Mouse (Mus musculus) MEL (cell line): ENCODE data around the gene Trpm3. TPM values are rescaled to one million over a fixed set of nuclear protein-coding genes. Genes with fewer than 3 reads are reported as not detected.
A peak's percentile ranks its signal among the peaks of the same experiment; 100 is the strongest.

Experiments used
- DNase-seq: peaks from one replicate; pipeline ENCODE4 v3.0.0; 2011; ENCODE audit warnings: low read depth, low spot score
- H3K27ac ChIP-seq: 2 replicates; pipeline ENCODE4 v1.5.1; 2012; ENCODE audit warnings: low read depth, mild to moderate bottlenecking, control low read depth, low read length, moderate library complexity; ENCODE audit not compliant: control insufficient read depth
- H3K27me3 ChIP-seq, 2 experiments: fragments of 150-350 bp in 1 of 2; sonication (generic) in 1 of 2; 2 replicates each; pipeline ENCODE4 v1.6.1; 2012; ENCODE audit warnings: low read length in 2 of 2, mild to moderate bottlenecking in 2 of 2, improper control_type of control experiment in 1 of 2, moderate library complexity in 1 of 2; ENCODE audit not compliant: insufficient read depth in 2 of 2, control insufficient read depth in 1 of 2
- H3K36me3 ChIP-seq, 2 experiments: 2 replicates each; pipeline ENCODE4 v1.6.1; 2012 to 2014; ENCODE audit warnings: low read length in 2 of 2, improper control_type of control experiment in 1 of 2, inconsistent platforms in 1 of 2, mild to moderate bottlenecking in 1 of 2; ENCODE audit not compliant: insufficient read depth in 2 of 2, control insufficient read depth in 1 of 2
- H3K4me1 ChIP-seq, 2 experiments: fragments of 150-350 bp in 1 of 2; sonication (generic) in 1 of 2; 2 replicates each; pipeline ENCODE4 v1.6.1; 2012; ENCODE audit warnings: low read length in 2 of 2, improper control_type of control experiment in 1 of 2, mild to moderate bottlenecking in 1 of 2; ENCODE audit not compliant: insufficient read depth in 2 of 2, control insufficient read depth in 1 of 2
- H3K4me3 ChIP-seq, 2 experiments: fragments of 150-350 bp in 1 of 2; sonication (generic) in 1 of 2; 2 replicates each; pipeline ENCODE4 v1.5.1; 2012; ENCODE audit warnings: low read depth in 2 of 2, low read length in 2 of 2, mild to moderate bottlenecking in 2 of 2, moderate library complexity in 2 of 2, control low read depth in 1 of 2, improper control_type of control experiment in 1 of 2; ENCODE audit not compliant: control insufficient read depth in 1 of 2, insufficient read depth in 1 of 2
- H3K79me2 ChIP-seq: 2 replicates; pipeline ENCODE4 v1.6.1; 2012; ENCODE audit warnings: mild to moderate bottlenecking, low read length, moderate library complexity; ENCODE audit not compliant: control insufficient read depth, poor library complexity, insufficient read depth
- H3K9ac ChIP-seq: 2 replicates; pipeline ENCODE4 v1.6.1; 2012; ENCODE audit warnings: low read depth, mild to moderate bottlenecking, control low read depth, low read length, moderate library complexity; ENCODE audit not compliant: control insufficient read depth, poor library complexity, severe bottlenecking
- H3K9me3 ChIP-seq: fragments of 150-350 bp; sonication (generic); replicated peaks from 2 replicates; pipeline ENCODE4 v1.6.1; 2012; ENCODE audit warnings: mild to moderate bottlenecking, low read length, improper control_type of control experiment, moderate library complexity; ENCODE audit not compliant: insufficient read depth
- BHLHE40 ChIP-seq: IDR thresholded peaks from 2 replicates; pipeline ENCODE4 v1.6.1; 2012; ENCODE audit warnings: low read depth, mild to moderate bottlenecking, inconsistent platforms, low read length, improper control_type of control experiment, borderline replicate concordance
- CTCF ChIP-seq, 3 experiments: IDR thresholded peaks in 2 of 3; conservative IDR thresholded peaks in 1 of 3; 2 replicates each; pipeline ENCODE4 v1.5.1; 2011 to 2012; ENCODE audit warnings: low read length in 3 of 3, low read depth in 2 of 3, mild to moderate bottlenecking in 2 of 3, improper control_type of control experiment in 1 of 3, inconsistent platforms in 1 of 3, mixed read lengths in 1 of 3, moderate library complexity in 1 of 3; ENCODE audit not compliant: control insufficient read depth in 1 of 3, insufficient read depth in 1 of 3, poor library complexity in 1 of 3, severe bottlenecking in 1 of 3
- E2F4 ChIP-seq: IDR thresholded peaks from 2 replicates; pipeline ENCODE4 v1.6.1; 2011; ENCODE audit warnings: low read depth, low read length, improper control_type of control experiment, borderline replicate concordance
- ELF1 ChIP-seq: IDR thresholded peaks from 2 replicates; pipeline ENCODE4 v1.6.1; 2014; ENCODE audit warnings: low read depth, mild to moderate bottlenecking, inconsistent platforms, low read length, improper control_type of control experiment, moderate library complexity
- EP300 ChIP-seq, 2 experiments: IDR thresholded peaks; 2 replicates each; pipeline ENCODE4 v1.6.1; 2011; ENCODE audit warnings: improper control_type of control experiment in 2 of 2, low read length in 2 of 2, low read depth in 1 of 2, mild to moderate bottlenecking in 1 of 2
- ETS1 ChIP-seq: IDR thresholded peaks from 2 replicates; pipeline ENCODE4 v1.6.1; 2012; ENCODE audit warnings: low read depth, mild to moderate bottlenecking, inconsistent platforms, low read length, improper control_type of control experiment, moderate library complexity
- GATA1 ChIP-seq: IDR thresholded peaks from 2 replicates; pipeline ENCODE4 v1.6.1; 2011; ENCODE audit warnings: low read depth, low read length, improper control_type of control experiment
- HCFC1 ChIP-seq: IDR thresholded peaks from 2 replicates; pipeline ENCODE4 v1.6.1; 2012; ENCODE audit warnings: low read depth, mild to moderate bottlenecking, inconsistent platforms, low read length, improper control_type of control experiment, moderate library complexity
- JUND ChIP-seq: IDR thresholded peaks from 2 replicates; pipeline ENCODE4 v1.6.1; 2011; ENCODE audit warnings: low read depth, mild to moderate bottlenecking, improper control_type of control experiment, low read length
- KAT2A ChIP-seq: conservative IDR thresholded peaks from 2 replicates; pipeline ENCODE4 v1.6.1; 2012; ENCODE audit warnings: low read depth, low read length, improper control_type of control experiment, inconsistent platforms
- MAFK ChIP-seq: IDR thresholded peaks from 2 replicates; pipeline ENCODE4 v1.6.1; 2011; ENCODE audit warnings: low read depth, mild to moderate bottlenecking, low read length, improper control_type of control experiment, borderline replicate concordance
- MAX ChIP-seq: IDR thresholded peaks from 2 replicates; pipeline ENCODE4 v1.6.1; 2011; ENCODE audit warnings: low read length, improper control_type of control experiment
- MEF2A ChIP-seq: IDR thresholded peaks from 2 replicates; pipeline ENCODE4 v1.6.1; 2014; ENCODE audit warnings: low read depth, mild to moderate bottlenecking, inconsistent platforms, low read length, improper control_type of control experiment; ENCODE audit not compliant: poor library complexity, insufficient replicate concordance, severe bottlenecking; ENCODE audit errors: extremely low read depth
- MYB ChIP-seq: IDR thresholded peaks from 2 replicates; pipeline ENCODE4 v1.6.1; 2011; ENCODE audit warnings: mild to moderate bottlenecking, low read depth, low read length, improper control_type of control experiment
- POLR2AphosphoS5 ChIP-seq: IDR thresholded peaks from 2 replicates; pipeline ENCODE4 v1.6.1; 2012; ENCODE audit warnings: low read depth, borderline replicate concordance, mild to moderate bottlenecking, inconsistent platforms, low read length, moderate library complexity, mixed read lengths
- RCOR1 ChIP-seq: IDR thresholded peaks from 2 replicates; pipeline ENCODE4 v1.6.1; 2012; ENCODE audit warnings: low read depth, mild to moderate bottlenecking, inconsistent platforms, low read length, improper control_type of control experiment
- SIN3A ChIP-seq: IDR thresholded peaks from 2 replicates; pipeline ENCODE4 v1.6.1; 2012; ENCODE audit warnings: low read length, improper control_type of control experiment, inconsistent platforms
- TAL1 ChIP-seq: IDR thresholded peaks from 2 replicates; pipeline ENCODE4 v1.6.1; 2012; ENCODE audit warnings: mild to moderate bottlenecking, inconsistent platforms, low read length, moderate library complexity, mixed read lengths
- TBP ChIP-seq: IDR thresholded peaks from 2 replicates; pipeline ENCODE4 v1.8.0; 2011; ENCODE audit warnings: low read depth, low read length, improper control_type of control experiment
- TCF12 ChIP-seq: IDR thresholded peaks from 2 replicates; pipeline ENCODE4 v1.6.1; 2014; ENCODE audit warnings: low read depth, mild to moderate bottlenecking, inconsistent platforms, low read length, improper control_type of control experiment, moderate library complexity
- UBTF ChIP-seq: IDR thresholded peaks from 2 replicates; pipeline ENCODE4 v1.6.1; 2012; ENCODE audit warnings: low read depth, mild to moderate bottlenecking, inconsistent platforms, low read length, improper control_type of control experiment, moderate library complexity, borderline replicate concordance; ENCODE audit not compliant: insufficient read depth
- ZC3H11A ChIP-seq: IDR thresholded peaks from 2 replicates; pipeline ENCODE4 v1.6.1; 2012; ENCODE audit warnings: low read depth, mild to moderate bottlenecking, inconsistent platforms, low read length, improper control_type of control experiment
- polyA plus RNA-seq, 2 experiments: library from polyadenylated mRNA; stranded (reverse) in 1 of 2; unstranded in 1 of 2; fragments of >175 nt in 1 of 2; fragments of >200 nt in 1 of 2; gene quantifications; 2 replicates each; pipeline versions ENCODE4 v1.2.1 to v1.2.4; 2012; ENCODE audit warnings: low replicate concordance in 2 of 2, low read depth in 1 of 2; ENCODE audit not compliant: insufficient read length in 2 of 2, insufficient read depth in 1 of 2, missing spikeins in 1 of 2
- total RNA-seq: library from RNA; depleted of rRNA; stranded (reverse); fragments of 300-350 nt; gene quantifications from 2 replicates; pipeline ENCODE4 v1.2.3, GENCODE M21; 2012

Gene Trpm3
- total and polyA plus RNA-seq, 3 experiments, result not detected

DNA sequence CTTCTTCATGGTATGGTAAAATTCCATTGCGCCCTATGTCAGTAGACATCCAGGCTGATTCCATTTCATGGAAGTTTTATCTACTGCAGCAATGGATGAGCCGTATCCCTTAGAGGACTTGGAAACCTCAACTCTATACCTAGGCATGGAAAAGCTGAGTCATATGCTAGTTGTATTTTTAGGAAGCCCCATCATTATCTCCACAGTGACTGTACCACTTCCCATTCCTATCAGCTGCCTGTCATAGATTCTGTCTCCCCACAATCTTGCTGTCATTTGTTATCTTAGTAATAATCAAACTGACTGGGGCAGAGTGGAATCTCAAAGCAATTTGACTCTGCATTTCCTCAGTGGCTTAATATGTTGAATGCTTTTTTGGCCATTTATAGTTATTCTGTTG is 169.2 kb downstream of the Trpm3 start:
- Histone ChIP-seq H3K27me3 (no peaks in the 10 kb centered on the region), H3K4me3 (no peak overlapping the region), H3K9ac (no peak overlapping the region), H3K79me2 (no peaks in the 10 kb centered on the region), H3K27ac (no peak overlapping the region), H3K36me3 (peaks cover 0 to 9% of the 10 kb centered on the region in 2 experiments; a peak in 2 of 4 replicates), H3K4me1 (peaks cover 5 to 9% of the 10 kb centered on the region in 2 experiments; a peak in 3 of 4 replicates), H3K9me3 (no peaks in the 10 kb centered on the region)
- DNase-seq, result peak; percentile 58
- TF ChIP-seq MEF2A (peak; percentile 75; the same call in 1 of the 2 replicates), EP300 (IDR thresholded peaks at IDR 0.05; ENCODE audit: low read depth in 1 of 2, low read length in 2 of 2) (peak; percentile 85 to 91), RCOR1 (peak; percentile 73), ZC3H11A (no peak), POLR2AphosphoS5 (no peak), TAL1 (no peak), E2F4 (no peak), TCF12 (peak; percentile 71), MYB (peak; percentile 63), GATA1 (peak; percentile 89), SIN3A (peak; percentile 60), MAFK (0 out of 2 replicates have a peak, but pooled peaks have one; percentile 33), UBTF (no peak), ETS1 (peak; percentile 88)

DNA sequence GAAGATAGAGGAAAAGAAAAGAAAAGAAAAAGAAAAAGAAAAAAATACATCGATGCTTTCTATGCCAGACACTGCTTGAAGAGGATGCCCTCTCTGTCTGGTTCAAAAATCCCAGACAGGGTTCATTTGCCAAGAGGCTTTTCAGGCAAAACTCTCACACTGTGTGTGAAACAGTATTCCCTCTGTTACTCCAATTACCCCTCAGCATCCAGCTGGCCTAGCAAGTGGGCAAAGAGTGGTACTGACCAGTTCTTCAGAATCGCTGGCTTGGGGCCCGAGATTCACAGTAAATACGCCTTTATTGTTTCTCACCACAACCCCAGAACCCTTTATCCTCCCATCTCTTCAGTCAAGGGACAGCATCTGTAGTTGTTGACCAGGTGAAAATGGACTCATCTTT is 178.5 kb downstream of the Trpm3 start:
- TF ChIP-seq ELF1, result no peak
- TF ChIP-seq MYB, result no peak
- no peak for TF ChIP-seq CTCF (IDR thresholded peaks at IDR 0.05 in 2 of 3, conservative IDR thresholded peaks at IDR 0.05 in 1 of 3; ENCODE audit: control insufficient read depth in 1 of 3, insufficient read depth in 1 of 3, low read depth in 2 of 3, low read length in 3 of 3, poor library complexity in 1 of 3, severe bottlenecking in 1 of 3)
- TF ChIP-seq KAT2A, result no peak
- TF ChIP-seq BHLHE40, result no peak
- no peak for TF ChIP-seq GATA1
- TF ChIP-seq MAX, result no peak
- TF ChIP-seq POLR2AphosphoS5, result no peak
- TF ChIP-seq TBP, result no peak
- no peak for TF ChIP-seq JUND
- no peak for TF ChIP-seq E2F4
- no peak for TF ChIP-seq HCFC1
- TF ChIP-seq, all 39 proteins: peak for 0
- Histone ChIP-seq H3K4me1 (no peaks in the 10 kb centered on the region), H3K27ac (no peak overlapping the region)

More for the DNA sequence above, 178.5 kb downstream of the Trpm3 start:
- Histone ChIP-seq H3K36me3 (no peaks in the 10 kb centered on the region), H3K9me3 (no peaks in the 10 kb centered on the region), H3K4me3 (no peak overlapping the region), H3K27me3 (no peaks in the 10 kb centered on the region; a peak in 2 of 4 replicates), H3K9ac (no peak overlapping the region), H3K79me2 (no peaks in the 10 kb centered on the region)
- DNase-seq, result no peak
